Mouse (Mus musculus) stomach, embryonic 16.5 days (tissue): Measurements from ENCODE around the gene Esyt2. TPM values are rescaled to one million over a fixed set of nuclear protein-coding genes. Genes with fewer than 3 reads are reported as not detected.
"Not testable (repeated sequence)": the region's sequence is repeated elsewhere in the genome, so short reads cannot be mapped to it uniquely, and the experiment has no call there.

ENCODE experiments used
- ATAC-seq: fragments of 200-750 bp; cut with Nextera tagmentation; 2 replicates; pipeline ENCODE4 v1.8.0; 2017; ENCODE audit warnings: moderate number of reproducible peaks, moderate TSS enrichment; ENCODE audit not compliant: insufficient read depth, low FRiP score
- H3K27ac ChIP-seq: fragments of 300-500 bp; sonication (generic); 2 replicates; pipeline ENCODE4 v1.5.1; 2014; ENCODE audit warnings: low read length
- H3K27me3 ChIP-seq: fragments of 300-500 bp; sonication (generic); 2 replicates; pipeline ENCODE4 v1.6.1; 2014; ENCODE audit warnings: low read length, control low read depth, mixed read lengths; ENCODE audit not compliant: control insufficient read depth, insufficient read depth
- H3K36me3 ChIP-seq: fragments of 300-500 bp; sonication (generic); 2 replicates; pipeline ENCODE4 v1.6.1; 2014; ENCODE audit warnings: low read length; ENCODE audit not compliant: control insufficient read depth, insufficient read depth
- H3K4me1 ChIP-seq: fragments of 300-500 bp; sonication (generic); 2 replicates; pipeline ENCODE4 v1.6.1; 2014; ENCODE audit warnings: low read length, control low read depth, mixed read lengths; ENCODE audit not compliant: control insufficient read depth, insufficient read depth
- H3K4me2 ChIP-seq: fragments of 300-500 bp; sonication (generic); 2 replicates; pipeline ENCODE4 v1.6.1; 2014; ENCODE audit warnings: low read depth, low read length, mixed read lengths
- H3K4me3 ChIP-seq: fragments of 300-500 bp; sonication (generic); replicated peaks from 2 replicates; pipeline ENCODE4 v1.5.1; 2014; ENCODE audit warnings: mild to moderate bottlenecking, low read length
- H3K9ac ChIP-seq: fragments of 300-500 bp; sonication (generic); 2 replicates; pipeline ENCODE4 v1.6.1; 2014; ENCODE audit warnings: low read length
- H3K9me3 ChIP-seq: fragments of 300-500 bp; sonication (generic); replicated peaks from 2 replicates; pipeline ENCODE4 v1.6.1; 2016; ENCODE audit warnings: low read length, control low read depth; ENCODE audit not compliant: control insufficient read depth
- WGBS: fragments of 180-500 bp; shearing (Covaris S2); extraction: QIAGEN DNeasy Blood & Tissue Kit; methylation state at CpG from one replicate; pipeline ENCODE4 v1.1.7; 2014; 5-methylcytosine and 5-hydroxymethylcytosine counted together
- polyA plus RNA-seq: library from polyadenylated mRNA; unstranded; fragments of >200 nt; fragmentation: Nextera tagmentation; extraction: Ambion mirVana; gene quantifications from 2 replicates; pipeline ENCODE4 v1.2.1, GENCODE M21; 2015

Esyt2 gene
- polyA plus RNA-seq, 1 experiment from 2014 or later, result 28.7 TPM

DNA sequence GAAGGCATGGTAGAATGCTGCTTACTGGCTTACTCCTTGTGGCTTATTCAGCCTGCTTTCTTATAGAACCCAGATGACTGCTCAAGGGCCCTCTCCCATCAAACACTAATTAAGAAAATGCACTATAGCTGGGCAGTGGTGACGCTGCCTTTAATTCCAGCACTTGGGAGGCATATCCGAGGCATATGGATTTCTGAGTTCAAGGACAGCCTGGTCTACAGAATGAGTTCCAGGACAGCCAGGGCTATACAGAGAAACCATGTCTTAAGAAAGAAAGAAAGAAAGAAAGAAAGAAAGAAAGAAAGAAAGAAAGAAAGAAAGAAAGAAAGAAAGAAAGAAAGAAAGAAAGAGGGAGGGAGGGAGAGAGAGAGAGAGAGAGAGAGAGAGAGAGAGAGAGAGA is 5.9 kb upstream of the Esyt2 start, which contains the start of gene Gm11027:
Gene Gm11027 (plus strand): TSS at position 301 of the 400 bp plus-strand sequence.
- H3K4me2 ChIP-seq, H3K4me3 ChIP-seq, H3K36me3 ChIP-seq, H3K9me3 ChIP-seq, ATAC-seq, H3K4me1 ChIP-seq, H3K9ac ChIP-seq, H3K27ac ChIP-seq, H3K27me3 ChIP-seq: not testable (repeated sequence)
- WGBS, result 81% methylated on average over 2 of the region's 2 CpGs

DNA sequence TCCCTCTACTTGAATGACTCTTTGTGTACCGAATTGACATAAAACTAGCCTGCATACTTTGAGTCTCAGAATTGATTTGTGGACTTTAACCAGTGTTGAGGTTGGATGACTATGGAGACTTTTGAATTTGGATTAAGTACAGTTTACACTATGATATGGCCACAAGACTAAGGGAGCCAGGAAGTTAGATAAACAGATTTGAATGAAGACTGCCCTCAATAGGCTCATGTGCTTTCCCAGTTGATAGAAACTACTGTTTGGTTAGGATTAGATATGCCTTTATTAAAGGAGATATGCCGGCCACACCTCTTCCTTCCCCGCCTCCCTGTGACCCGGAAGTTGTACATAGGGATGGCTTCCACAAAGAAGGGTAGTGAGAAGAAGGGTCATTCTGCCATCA is 5.4 kb upstream of the Esyt2 start:
- no peak overlapping the region for H3K4me2 ChIP-seq
- peaks cover 6% of the 10 kb centered on the region; the same call in 1 of the 2 replicates for H3K4me1 ChIP-seq
- no peaks in the 10 kb centered on the region for H3K36me3 ChIP-seq
- H3K9me3 ChIP-seq, result no peaks in the 10 kb centered on the region
- H3K9ac ChIP-seq, result no peak overlapping the region
- 72% methylated on average over 4 of the region's 4 CpGs for WGBS
- H3K27ac ChIP-seq, result no peak overlapping the region
- ATAC-seq, result peak; percentile 52
- H3K27me3 ChIP-seq, result no peaks in the 10 kb centered on the region
- no peak overlapping the region for H3K4me3 ChIP-seq

DNA sequence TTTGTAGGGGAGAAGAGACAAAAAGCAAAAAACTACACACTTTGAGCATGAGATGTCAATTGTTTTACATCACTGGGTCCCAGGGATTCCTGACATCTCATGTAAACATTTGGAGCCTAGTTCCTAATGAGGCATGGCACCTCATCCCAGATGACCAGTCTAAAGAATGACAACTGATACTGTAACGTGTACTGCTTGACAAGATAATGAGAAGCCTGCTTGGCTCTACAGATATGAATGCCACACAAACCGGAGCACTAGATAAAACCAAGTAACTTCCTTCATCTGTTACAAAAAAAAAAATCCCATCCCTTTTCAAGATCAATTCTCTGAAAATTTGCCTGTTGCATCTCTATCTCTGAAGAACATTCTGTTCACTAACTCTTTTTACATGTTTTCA is 4.0 kb upstream of the Esyt2 start:
- no peaks in the 10 kb centered on the region for H3K36me3 ChIP-seq
- ATAC-seq, result no peak
- 57% methylated on average over 2 of the region's 2 CpGs for WGBS
- H3K4me2 ChIP-seq, result no peak overlapping the region
- H3K9me3 ChIP-seq, result no peaks in the 10 kb centered on the region
- no peaks in the 10 kb centered on the region for H3K27me3 ChIP-seq
- no peak overlapping the region for H3K27ac ChIP-seq
- H3K4me3 ChIP-seq, result no peak overlapping the region
- H3K9ac ChIP-seq, result no peak overlapping the region
- H3K4me1 ChIP-seq, result peaks cover 4% of the 10 kb centered on the region; the same call in 1 of the 2 replicates

DNA sequence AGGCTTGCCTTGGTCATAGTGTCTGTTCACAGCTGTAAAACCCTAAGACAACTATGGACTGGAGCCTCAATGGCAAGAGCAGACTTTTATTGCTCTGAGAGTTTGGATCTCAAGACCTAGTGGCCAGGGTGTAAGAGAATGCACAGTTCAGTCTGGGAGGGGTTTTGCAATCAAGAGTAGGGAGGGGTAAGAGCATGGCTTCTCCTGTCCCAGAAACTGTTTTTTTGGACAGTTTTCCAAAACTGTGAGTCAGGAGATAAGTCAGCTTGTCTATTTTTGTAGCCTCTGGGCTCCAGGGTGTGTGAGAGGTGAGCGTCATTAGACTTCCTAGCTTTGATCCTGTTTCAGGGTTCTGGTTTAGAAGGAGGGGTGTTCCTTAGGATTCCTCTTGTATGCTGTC is 2.5 kb upstream of the Esyt2 start:
- Histone ChIP-seq H3K4me1 (peaks cover 6% of the 10 kb centered on the region; the same call in 1 of the 2 replicates), H3K9me3 (no peaks in the 10 kb centered on the region), H3K4me2 (no peak overlapping the region), H3K4me3 (no peak overlapping the region), H3K27ac (no peak overlapping the region), H3K36me3 (no peaks in the 10 kb centered on the region), H3K9ac (no peak overlapping the region), H3K27me3 (no peaks in the 10 kb centered on the region)
- no peak for ATAC-seq
- 63% methylated on average over 1 of the region's 1 CpGs for WGBS

DNA sequence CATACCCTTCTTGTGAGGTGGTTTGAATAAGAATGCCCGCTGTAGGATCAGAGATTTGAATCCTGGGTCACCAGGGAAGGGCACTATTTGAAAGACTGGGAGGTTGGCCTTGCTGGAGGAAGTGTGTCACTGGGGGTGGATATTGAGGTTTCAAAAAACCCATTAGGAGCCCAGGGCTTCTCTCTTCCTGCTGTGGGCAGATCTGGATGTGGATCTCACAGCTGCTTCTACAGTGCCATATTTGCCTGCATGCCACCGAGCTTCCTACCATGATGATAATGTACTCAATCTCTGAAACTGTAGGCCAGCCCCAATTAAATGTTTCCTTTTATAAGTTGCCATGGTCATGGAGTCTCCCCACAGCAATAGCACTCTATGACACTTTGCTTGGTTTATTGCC is 1.8 kb upstream of the Esyt2 start:
- no peak for ATAC-seq
- no peaks in the 10 kb centered on the region for H3K36me3 ChIP-seq
- WGBS, result 90% methylated on average over 2 of the region's 2 CpGs
- H3K27me3 ChIP-seq, result no peaks in the 10 kb centered on the region
- H3K4me2 ChIP-seq, result no peak overlapping the region
- H3K9ac ChIP-seq, result no peak overlapping the region
- H3K4me1 ChIP-seq, result peaks cover 6% of the 10 kb centered on the region; the same call in 1 of the 2 replicates
- H3K9me3 ChIP-seq, result no peaks in the 10 kb centered on the region
- no peak overlapping the region for H3K4me3 ChIP-seq
- H3K27ac ChIP-seq, result no peak overlapping the region

DNA sequence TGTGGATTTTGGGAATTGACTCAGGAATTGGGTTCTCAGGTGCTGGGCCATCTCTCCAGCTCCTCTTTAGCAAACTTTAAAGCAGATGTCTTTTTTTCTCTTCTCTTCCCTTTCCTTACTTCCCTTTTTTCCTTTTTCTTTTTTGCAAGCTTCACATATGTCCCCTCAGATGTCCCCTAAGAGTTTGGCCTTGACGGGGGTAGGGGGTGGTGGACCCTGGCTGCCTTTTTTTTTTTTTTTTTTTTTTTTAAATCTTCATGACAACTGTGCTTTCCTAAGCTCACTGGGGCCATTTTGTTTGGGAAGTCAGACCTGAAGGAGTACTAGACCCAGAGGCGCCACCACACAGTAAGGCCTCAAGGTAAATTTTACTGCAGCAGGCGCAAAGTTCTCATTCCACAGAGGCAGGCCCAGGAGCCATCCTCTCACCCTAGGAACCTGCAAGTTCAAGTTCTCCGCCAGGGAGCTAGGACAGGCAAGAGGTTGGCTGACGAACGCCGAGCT is 795 bp upstream of the Esyt2 start:
- ATAC-seq, result peak; percentile 0; the same call in 1 of the 2 replicates
- Histone ChIP-seq H3K27me3 (no peaks in the 10 kb centered on the region), H3K4me2 (peak overlapping the region; percentile 75), H3K27ac (peak overlapping the region; percentile 99), H3K4me1 (peaks cover 6% of the 10 kb centered on the region; the same call in 1 of the 2 replicates), H3K36me3 (no peaks in the 10 kb centered on the region), H3K4me3 (peak overlapping the region; percentile 77), H3K9ac (peak overlapping the region; percentile 87), H3K9me3 (no peaks in the 10 kb centered on the region)
- 5% methylated on average over 7 of the region's 7 CpGs for WGBS

DNA sequence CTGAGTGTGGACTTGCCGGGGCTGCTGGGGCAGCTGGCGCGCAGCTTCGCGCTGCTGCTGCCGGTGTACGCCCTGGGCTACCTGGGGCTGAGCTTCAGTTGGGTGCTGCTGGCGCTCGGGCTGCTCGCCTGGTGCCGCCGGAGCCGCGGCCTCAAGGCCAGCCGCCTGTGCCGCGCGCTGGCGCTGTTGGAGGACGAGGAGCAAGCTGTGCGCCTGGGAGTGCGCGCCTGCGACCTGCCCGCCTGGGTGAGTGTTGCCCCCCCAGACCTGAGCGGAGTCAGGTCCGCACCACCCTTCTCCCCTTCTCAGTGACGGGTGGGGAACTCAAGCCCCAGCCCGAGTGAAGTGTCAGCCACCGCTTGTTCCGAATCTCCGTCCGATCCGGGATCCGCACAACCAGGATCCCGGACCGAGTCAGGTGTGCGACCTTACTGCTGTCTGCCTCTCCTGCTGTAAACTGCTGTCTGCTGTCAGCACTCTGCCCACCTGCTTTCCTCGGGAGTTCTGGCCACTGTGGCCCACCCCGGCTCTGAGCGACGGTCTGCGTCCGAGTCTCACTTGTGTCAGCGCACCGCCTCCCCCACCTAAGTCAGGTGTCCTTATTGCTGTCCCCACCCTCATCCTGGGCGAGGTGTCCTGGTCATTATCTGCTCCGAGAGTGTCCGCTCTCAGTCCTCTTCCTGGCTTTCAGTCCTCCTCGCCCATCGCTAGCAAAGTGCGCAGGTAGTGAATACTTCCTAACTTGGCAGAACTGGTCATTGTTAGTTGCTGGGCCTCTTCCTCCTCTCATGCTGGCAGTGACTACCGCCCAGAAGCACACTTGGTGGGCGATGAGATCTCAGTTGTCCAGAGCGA is 658 bp downstream of the Esyt2 start:
- H3K27me3 ChIP-seq, result no peaks in the 10 kb centered on the region
- ATAC-seq, result no peak; the same call in 1 of the 2 replicates

DNA sequence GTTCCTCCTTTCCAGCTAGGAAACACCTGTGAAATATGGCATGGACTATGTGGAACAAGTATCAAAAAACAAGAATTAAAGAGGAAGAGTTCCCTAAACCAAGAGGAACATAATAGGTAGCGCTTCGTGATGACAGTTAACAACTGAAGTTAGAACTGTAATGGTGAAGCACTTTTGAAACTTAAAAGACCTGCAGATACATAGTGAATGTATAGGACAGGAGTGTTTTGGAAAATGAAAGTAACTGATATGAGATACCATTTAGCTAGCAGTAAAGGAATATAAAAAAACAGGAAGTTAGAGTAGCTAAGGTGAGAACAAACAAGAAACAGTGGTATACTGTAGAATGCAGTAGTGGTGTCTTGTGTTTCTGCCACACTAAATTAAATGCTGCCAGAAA is 1.9 kb downstream of the Esyt2 start:
- no peak for ATAC-seq
- Histone ChIP-seq H3K4me1 (peaks cover 6% of the 10 kb centered on the region; the same call in 1 of the 2 replicates), H3K9me3 (no peaks in the 10 kb centered on the region), H3K27me3 (no peaks in the 10 kb centered on the region), H3K4me2 (peak overlapping the region; percentile 48), H3K36me3 (no peaks in the 10 kb centered on the region), H3K4me3 (peak overlapping the region; percentile 22), H3K9ac (no peak overlapping the region), H3K27ac (no peak overlapping the region)
- WGBS, result 81% methylated on average over 2 of the region's 2 CpGs

More for the DNA sequence above, 658 bp downstream of the Esyt2 start:
- Histone ChIP-seq H3K9me3 (no peaks in the 10 kb centered on the region), H3K4me3 (peak overlapping the region; percentile 77), H3K36me3 (no peaks in the 10 kb centered on the region), H3K4me1 (peaks cover 6% of the 10 kb centered on the region; the same call in 1 of the 2 replicates), H3K4me2 (peak overlapping the region; percentile 91), H3K27ac (peak overlapping the region; percentile 99), H3K9ac (peak overlapping the region; percentile 99)
- under 1% methylated on average over 55 of the region's 55 CpGs for WGBS

DNA sequence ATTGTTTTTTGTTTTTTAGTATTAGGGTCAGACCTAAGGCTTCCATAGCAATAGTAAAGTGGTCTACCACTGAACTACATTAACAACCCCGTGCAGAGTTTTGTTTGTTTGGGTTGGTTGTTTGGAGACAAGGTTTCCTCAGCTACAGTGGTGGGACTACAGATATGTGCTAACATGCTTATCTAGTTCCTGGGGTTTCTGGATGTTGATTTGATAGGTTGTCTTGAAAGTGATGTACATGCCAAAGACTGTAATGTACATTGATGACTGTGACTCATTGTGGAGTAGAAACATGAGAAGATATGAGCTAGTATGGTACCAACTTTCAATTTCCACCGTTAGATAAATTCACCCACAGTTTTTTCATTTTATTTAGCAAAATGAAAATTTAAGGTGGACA is 2.5 kb downstream of the Esyt2 start:
- Histone ChIP-seq H3K9me3 (no peaks in the 10 kb centered on the region), H3K4me1 (peaks cover 6% of the 10 kb centered on the region; the same call in 1 of the 2 replicates), H3K27me3 (no peaks in the 10 kb centered on the region), H3K4me2 (peak overlapping the region; percentile 48), H3K9ac (no peak overlapping the region), H3K36me3 (no peaks in the 10 kb centered on the region), H3K27ac (no peak overlapping the region), H3K4me3 (no peak overlapping the region; the same call in 1 of the 2 replicates)
- 64% methylated on average over 2 of the region's 2 CpGs for WGBS
- no peak for ATAC-seq
